Mouse (Mus musculus) gastrocnemius, adult 8-10 months (tissue): ENCODE data around the gene 5730455P16Rik. TPM values are rescaled to one million over a fixed set of nuclear protein-coding genes. Genes with fewer than 3 reads are reported as not detected.

Experiments used
- total RNA-seq, 4 experiments: library from RNA; stranded (reverse); gene quantifications; 2 replicates each; pipeline ENCODE4 v1.2.4; 2022

The 5730455P16Rik gene
- total RNA-seq, 4 experiments from 2014 or later = 37.6 to 46.1 (median 42.1) TPM

Other genes with a start within 250 kb of the 5730455P16Rik start
- 10 to 100 TPM; 19.0 to 22.1 (median 20.5) TPM for gene Tefm, start 235.9 kb downstream of the 5730455P16Rik start, total RNA-seq
- gene Adap2, start 223.9 kb downstream of the 5730455P16Rik start, total RNA-seq = 1 to 10 TPM; 1.2 to 3.9 (median 2.6) TPM
- 1 to 10 TPM; 1.6 to 2.8 (median 2.4) TPM for gene Rnf135, start 194.2 kb downstream of the 5730455P16Rik start, total RNA-seq
- 10 to 100 TPM; 39.0 to 41.8 (median 40.8) TPM for gene Rhot1, start 169.0 kb downstream of the 5730455P16Rik start, total RNA-seq
- 1 to 10 TPM; 2.8 to 8.4 (median 4.6) TPM for gene Rhbdl3, start 77.1 kb downstream of the 5730455P16Rik start, total RNA-seq
- 10 to 100 TPM; 44.1 to 54.0 (median 49.2) TPM for gene Zfp207, start 5.2 kb upstream of the 5730455P16Rik start, total RNA-seq
- 100 to 1,000 TPM; 141 to 162 (median 148) TPM for gene Psmd11, start 50.6 kb upstream of the 5730455P16Rik start, total RNA-seq
- gene Cdk5r1, start 99.0 kb upstream of the 5730455P16Rik start, total RNA-seq = under 1 TPM; 0.20 to 0.43 (median 0.29) TPM